Mouse (Mus musculus) Muller cell, postnatal 12 days (primary cell): ENCODE results near the gene Rab15.
"Not testable (repeated sequence)": the region's sequence is repeated elsewhere in the genome, so short reads cannot be mapped to it uniquely, and the experiment has no call there.

Experiments used
- DNase-seq: peaks from one replicate; pipeline ENCODE4 v3.0.0-alpha.2; 2015; ENCODE audit errors: inconsistent ontology term

The Rab15 gene

DNA sequence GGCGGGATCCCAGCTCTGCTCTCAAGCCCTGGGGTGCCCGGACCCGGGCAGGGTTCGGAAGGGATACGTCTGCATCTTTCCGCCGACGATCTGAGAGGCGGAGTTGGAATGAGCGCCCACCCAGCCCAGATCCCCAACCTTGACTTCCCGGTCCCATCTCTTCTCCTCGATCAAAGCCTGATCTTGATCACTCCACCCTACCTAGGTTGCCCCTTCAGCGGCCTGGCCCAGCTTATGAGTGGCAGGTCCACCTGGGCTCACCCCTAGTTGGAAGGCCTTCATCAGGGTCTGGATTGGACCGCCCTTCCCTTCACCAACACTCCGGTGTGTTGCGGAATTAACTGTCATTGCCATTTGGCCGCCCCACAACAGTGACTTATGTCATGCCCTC, at the start of gene Rab15:
Rab15 (minus strand) TSS at position 258 of the 391 bp plus-strand sequence.
- no peak for DNase-seq

DNA sequence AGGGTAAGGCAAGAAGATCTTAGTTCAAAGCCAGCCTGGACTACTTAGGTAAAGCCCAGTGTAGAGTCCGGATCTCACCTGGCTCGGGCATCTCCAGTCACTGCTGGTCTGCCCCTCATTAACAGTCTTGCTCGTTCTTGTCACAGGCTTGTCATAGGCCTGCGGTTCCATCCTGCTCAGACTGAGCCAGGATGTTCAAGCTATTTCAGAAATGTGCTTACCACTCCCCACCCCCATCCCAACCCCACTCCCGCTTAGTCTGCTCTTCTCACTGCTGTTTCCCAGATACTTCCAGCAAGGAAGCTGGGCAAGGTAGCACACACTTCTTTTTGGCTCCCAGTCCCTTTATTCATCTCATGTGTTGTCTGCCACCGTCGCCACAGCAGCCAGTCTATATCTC, 46.9 kb upstream of the Rab15 start:
- DNase-seq: no peak

DNA sequence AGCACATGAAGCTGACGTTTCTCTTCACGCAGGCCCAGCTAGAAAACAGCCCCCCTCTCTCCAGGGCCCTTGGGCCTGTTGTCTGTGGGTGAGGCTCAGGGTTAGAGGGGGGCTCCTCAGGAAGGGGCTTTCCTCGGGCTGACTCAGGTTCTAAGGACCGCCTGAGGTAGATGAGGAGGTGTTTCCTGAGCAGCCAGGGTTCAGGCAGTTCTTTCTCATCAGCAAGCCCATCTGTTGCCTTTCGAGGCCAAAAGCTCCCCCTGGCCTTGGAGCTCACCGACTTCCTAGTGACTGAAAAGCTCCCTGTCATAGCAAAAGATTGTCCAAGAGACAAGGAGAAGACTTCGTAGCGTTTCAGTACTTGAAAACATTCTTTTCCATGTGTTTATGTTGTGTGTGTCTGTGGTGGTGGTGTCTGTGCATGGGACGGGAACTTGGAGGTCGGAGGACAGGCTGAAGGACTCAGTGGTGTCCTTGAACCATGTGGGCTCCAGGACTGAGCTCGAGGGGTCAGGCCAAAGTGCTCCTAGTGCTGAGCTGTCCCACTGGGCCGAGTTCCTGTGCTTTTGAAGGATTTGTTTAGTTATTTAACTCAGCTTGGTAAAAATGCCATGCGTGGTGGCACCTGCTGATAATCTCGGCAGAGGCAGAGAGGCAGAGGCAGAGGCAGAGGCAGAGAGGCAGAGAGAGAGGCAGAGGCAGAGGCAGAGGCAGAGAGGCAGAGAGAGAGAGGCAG, 45.9 kb upstream of the Rab15 start:
- DNase-seq: no peak

DNA sequence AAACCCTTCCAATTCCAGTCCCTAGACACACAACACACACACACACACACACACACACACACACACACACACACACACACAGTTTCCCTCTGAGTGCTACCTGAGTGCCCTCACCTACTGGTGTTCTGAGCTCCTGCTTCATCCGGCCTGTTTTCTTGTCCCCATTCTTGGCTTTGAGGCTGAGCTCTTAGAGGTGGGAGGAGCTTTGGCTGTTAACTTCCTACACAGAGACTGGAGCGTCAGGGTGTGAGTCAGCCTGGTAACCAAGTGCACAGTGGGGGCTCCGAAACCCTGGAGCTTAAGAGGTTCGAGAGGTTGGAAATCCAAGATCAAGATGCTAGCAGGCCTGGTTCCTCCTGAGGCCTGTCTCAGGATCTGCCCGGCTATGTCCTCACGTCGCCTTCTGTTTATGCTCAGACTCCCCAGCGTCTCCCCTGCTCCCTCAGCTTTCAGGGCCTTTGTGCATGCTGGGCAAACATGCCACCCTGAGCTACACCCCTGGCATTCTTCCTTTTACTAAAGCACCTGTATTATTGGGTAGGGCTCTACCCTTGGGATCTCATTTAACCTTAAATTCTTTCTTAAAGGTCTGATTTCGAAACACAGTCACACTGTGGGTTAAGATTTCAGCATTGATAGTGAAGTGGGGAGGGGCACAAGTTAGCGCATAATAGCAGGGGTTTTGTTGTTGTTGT, 45.0 kb upstream of the Rab15 start:
- peak; percentile 36 for DNase-seq

DNA sequence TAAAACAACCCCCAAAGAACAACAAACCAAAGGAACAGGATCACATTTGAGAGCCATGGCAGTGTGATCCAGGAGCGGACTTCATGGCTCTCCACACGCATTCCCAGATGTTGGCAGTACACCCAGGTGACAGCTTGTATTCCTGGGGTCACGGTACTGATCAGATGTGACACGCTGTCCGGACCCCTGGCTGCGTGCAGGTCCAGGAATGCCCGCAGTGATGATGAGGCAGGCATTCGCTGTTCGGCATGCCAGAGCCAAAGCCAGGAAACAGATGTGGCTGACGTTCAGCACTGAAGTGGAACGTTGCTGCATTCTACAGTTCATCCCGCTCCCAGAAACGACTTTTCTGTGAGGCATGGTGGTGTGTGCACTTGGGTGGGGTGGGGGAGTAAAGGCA, 42.6 kb upstream of the Rab15 start:
- no peak for DNase-seq

DNA sequence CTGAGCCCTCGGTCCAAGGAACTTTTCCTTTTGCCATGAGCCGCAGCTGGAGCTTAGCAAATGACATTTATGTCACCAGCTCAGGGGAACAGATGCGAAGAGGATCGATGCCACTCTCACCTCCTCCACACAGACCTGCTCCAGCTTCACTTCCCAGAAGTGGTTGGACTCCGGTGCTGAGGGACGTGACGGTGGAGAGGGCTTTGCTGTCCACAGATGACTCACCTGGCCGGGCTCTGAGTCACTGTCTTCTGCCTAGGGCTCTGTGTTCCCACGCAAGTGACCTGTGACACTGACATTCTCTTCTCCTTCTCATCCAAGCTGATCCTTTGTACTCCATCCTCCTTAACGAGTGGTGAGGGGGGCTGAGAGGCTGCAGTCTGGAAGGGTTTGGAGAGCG, 40.9 kb upstream of the Rab15 start:
- peak; percentile 69 for DNase-seq

DNA sequence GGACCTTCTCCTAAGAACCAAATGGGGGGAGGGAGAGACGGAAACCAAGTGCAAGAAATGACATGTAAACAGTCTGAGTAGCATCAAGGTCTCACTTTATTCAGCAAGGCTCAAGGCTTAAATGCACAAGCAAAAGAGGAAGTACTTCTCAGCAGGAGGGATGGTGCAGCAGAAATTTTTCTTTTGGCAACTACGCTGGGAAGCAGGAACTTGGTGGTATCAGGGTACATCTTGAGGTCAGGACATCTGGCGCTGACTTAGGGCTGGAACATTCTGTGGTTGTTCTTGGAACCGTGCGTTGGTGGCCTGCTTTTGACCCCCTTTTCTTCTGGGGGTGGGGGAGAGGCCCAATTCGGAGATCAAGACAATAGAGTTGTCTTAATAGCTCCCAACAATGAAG, 36.1 kb upstream of the Rab15 start:
- not testable (repeated sequence) for DNase-seq

DNA sequence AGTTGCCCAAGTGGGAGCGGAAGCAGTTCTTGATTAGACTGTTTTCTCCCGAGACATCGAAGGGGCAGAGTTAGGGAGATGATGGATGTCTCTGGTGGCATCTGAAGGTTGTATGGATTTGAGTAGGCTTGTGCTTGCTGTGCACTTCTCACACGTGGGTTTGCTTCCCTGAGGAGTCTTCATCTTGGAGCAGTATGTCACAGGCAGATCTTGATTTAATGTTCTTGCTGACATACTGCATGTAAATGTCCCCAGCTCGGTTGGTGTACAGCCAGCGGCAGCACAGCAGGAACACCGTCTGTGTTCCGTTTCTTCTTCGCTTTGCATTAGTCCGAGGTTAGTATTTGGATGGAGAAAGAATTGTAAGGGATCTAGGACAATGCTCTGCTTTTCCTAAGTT, 34.4 kb upstream of the Rab15 start:
- DNase-seq: no peak

DNA sequence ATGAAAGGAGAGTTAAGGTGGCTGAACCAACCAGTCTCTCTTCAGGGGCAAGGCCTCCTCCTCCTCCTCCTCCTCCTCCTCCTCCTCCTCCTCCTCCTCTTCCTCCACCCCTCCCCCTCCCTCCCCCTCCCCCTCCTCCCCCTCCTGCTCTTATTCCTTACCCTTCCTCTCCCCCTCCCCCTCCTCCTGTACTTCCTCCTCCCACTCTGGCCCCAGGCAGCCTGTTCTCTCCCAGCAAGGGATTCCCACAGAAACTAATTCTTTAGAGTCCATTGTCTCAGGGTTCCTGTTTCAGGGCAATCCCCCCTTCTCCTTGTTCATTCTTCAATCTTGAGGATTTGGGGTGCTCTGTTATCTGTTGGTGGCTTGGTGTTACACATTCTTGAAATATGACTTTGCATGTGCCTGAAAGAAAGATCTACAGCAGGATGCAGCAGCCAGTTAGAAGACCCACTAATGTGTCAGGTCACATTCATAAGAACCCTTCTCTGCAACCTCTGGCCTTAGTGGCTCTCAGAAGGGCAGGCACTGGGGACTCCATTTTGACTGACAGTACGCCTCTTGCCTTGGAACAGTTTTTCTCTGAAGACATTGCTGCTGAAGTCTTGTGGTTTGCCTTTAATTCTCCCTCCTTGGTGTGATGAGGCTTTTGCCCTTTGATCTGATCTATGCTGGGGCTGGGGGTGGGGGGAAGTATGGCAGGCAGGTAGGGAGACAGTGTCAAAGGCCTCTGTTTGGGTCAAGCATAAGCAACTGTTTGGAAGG, 30.9 kb upstream of the Rab15 start:
- DNase-seq: no peak

DNA sequence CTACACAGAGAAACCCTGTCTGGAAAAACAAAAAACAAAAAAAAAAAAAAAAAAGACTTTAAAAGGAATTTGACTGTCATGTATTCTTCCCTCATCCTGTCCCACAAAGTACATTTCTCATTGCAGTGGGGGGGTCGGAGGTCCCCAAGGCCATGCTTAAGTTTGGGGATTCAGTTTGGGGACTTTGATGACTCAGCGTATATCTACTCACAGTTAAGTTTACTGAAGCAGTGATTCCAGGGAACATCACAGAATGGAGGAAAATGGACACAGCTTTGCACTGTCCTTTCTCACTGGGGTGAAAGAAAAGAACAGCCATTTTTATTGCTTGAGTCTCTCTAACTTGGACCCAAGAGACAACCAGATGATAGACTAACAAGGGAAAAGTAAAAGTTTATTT, 29.7 kb upstream of the Rab15 start:
- no peak for DNase-seq

DNA sequence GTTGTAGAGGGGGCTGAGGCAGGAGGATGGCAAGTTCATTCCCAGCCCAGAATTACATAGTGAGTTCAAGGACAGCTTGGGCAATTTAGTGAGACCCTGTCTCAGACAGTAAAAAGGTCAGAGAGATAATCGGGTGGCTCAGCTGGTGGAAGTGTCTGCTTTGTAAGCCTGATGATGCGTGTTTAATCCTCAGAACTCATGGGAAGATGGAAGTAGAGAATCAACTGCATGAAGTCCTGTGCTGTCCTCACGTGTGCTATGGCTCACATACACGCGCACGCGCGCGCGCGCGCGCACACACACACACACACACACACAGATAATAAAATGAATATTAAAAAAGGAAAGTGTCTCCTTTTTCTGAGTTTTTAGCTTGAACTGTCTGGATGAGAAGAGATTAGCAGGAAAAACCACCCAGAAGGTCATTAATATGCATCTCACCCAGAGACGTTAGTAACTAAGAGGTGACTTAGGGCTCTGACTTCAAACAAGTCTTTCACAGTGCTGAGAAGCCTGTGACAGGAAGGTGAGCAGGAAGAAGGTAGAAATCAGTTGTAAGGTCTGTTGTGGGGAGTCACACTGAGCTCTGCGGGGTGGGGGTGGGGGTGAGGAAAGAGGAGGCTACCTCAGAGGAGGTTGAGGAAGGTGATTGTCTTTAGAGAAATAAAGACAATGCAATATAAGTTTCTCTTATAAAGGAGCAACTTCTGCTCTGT, 21.8 kb upstream of the Rab15 start:
- DNase-seq: no peak

DNA sequence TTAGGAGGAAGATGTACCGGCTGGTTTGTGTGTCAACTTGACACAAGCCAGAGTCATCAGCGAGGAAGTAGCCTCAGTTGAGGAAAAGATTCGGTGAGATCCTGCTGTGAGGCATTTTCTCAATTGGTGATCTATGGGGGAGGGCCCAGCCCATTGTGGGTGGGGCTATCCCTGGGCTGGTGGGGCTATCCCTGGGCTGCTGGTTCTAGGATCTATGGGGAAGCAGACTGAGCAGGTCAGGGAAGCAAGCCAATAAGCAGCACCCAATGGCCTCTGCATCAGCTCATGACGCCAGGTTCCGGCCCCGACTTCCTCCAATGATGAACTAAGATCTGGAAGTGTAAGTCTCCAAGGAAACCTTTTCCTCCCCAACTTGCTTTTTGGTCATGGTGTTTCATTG, 17.4 kb upstream of the Rab15 start:
- no peak for DNase-seq

DNA sequence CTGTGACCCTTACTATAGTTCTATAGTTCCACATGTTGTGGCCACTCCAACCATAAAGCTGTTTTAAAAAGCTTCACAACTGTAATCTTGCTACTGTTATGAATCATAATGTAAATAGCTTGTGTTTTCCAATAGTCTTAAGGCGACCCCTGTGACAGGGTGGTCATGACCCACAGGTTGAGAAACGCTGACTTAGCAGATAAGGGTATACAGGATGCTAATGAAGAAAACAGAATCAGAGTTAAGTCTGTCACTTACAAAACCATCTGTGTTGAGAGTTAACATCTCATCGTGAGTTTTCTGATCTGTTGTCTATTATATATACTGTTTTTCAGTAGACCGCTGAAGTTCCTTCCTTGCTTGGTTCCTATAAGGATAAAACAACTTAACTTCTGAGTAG, 16.6 kb upstream of the Rab15 start:
- no peak for DNase-seq

DNA sequence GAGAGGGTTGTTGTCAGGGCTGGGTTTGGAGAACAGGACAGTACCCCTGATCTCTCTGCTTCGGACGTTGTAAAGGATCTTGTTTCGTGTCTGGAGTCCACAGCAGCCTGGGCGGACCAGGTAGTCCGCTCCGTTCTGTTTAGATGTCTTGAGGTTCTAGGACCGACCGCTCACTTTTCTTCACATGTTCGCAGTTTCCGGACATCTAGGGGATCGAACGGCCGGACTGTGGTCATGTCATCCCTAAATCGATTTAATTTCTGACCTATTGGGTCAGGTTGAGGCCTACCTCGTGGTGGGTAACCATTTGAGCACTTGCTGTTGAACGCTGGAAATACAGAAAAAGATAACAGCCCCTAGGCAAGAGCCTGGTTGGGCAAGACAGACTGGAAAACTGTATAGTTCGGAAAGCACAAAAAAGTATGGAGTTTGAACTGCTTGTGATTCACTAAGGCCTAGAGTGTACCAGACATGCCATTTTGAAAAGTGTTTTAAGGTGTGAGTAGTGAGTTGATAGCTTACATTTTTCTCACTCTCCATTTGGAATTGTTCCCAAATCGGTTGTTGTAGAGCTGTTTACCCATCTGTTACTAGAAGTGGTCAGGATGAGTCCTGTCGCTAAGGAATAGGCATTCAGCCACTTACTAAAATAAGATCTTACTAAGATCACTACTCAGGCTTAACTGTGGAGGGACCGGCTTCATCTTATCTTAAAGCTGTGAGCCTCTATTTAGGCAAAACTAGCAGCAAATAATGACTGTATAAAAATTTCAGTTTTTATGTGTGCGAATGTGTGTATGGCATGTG, 15.3 kb upstream of the Rab15 start:
- DNase-seq: no peak

DNA sequence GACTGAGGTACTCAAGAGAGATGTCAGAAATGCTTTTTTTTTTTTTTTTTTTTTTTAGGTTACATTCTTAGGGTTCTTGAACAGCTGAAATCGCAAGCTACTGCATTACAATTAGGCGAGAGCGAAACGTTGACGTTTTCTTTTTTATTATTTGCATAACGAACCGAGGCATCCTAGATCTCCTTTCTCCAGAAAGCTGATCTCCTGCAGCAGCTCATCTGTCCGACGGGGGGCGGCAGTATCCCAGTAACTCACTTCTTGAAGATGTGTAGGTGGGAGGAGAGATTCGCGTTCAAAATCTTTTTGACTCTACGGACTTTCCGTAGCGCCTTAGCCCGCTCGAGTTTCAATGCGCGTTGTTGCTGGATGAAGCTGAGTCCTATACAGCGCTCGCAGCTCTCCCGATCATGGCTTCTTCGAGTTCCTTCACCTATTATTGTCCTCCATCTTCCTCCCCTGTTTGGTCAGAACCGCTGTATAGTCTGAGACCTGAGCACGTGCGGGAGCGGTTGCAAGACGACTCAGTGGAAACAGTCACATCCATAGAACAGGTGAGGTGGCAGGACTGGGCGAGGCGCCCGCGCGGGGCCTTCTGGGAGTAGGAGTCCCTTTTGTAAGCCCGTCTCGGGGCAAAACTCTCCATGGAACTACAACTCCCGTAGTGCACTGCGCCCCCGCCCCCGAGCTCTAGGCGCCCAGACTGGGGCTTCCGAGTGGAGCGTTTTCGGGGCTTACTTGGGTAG, 14.6 kb upstream of the Rab15 start:
- DNase-seq: peak; percentile 100

DNA sequence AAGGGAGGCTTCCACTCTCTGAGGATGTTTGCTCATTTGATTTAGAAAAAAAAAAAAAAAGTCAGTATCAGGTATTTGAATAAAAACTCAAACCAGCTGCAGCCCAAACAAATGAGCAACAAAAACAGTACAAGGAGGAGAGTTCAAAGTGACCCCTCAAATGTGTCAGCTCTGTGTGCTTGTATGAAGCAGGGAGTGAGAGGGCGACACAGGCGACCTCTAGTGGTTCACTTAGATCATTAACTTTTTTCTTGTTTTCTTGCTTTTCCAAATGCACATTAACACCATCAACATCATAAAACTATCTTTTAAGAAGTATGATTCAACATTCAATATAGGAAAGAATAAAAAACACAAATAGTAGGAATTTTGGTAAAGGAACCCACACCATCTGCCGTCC, 10.0 kb upstream of the Rab15 start:
- DNase-seq: no peak

DNA sequence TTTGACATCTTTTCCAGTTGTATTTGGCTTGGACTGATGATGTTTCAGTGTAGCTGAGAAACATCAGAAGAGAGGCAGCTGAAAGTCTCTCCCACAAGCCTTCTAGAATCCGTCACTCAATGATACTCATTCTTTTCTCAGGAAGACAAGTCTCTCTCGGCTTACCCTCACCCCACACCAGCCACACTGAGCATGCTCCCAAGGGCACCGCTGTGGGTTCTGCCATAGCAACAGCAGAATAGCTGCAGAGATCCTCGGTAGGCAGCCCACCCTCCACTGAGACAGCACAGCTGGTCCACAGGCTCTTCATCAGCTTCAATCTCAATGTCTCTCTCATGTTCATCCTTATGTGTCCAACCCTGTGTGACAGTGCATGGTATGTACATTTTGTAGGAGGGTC, 2.6 kb upstream of the Rab15 start:
- no peak for DNase-seq

DNA sequence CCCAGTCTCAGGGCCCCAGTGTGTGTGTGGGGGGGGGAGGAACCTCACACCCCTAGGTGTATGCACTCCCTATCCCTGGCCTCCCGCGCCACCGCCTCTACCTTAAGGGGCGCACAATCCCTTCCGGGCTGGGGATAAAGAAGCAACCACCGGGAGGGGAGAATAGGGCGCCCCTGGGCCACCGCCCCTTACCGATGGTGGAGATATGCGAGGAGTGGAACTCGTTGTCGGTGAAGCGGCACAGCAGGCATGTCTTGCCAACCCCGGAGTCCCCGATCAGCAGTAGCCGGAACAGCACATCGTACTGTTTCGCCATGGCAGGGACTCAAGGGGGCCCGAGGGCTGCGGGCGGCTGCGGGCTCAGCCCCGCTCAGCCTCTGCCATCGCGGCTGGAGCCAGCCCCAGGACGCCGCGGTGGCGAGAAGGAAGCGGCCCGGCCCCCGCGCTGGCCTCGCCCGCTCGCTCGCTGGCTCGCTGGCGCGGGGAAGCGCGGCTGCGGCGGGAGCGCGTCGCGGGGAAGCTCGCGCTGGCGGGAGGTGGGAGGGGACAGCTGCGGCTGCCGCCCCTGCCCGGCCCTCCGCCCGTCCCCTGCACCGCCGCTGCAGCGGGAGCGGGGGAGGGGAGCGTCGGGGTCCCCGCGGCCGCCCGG, 582 bp downstream of the Rab15 start:
- DNase-seq: peak; percentile 58

DNA sequence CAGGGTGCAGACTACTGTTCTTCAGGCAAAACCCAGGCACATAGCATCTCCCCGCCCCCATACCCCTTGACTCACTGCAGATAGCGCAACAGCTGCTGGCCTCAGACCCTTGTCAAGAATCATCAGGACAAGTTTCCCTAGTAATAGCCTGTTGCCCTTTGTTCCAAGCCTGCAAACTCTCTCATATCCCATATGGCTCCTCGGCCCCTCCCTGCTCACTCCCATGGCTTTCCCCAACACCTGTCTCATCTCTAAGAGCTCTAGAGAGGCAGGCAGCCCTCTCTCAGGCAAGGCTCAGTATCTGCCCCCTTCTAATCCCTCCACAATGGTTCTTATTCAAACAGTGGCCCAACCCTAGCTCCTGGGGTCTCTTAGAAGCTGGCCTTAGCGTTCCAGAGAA, 2.1 kb downstream of the Rab15 start:
- DNase-seq: no peak

DNA sequence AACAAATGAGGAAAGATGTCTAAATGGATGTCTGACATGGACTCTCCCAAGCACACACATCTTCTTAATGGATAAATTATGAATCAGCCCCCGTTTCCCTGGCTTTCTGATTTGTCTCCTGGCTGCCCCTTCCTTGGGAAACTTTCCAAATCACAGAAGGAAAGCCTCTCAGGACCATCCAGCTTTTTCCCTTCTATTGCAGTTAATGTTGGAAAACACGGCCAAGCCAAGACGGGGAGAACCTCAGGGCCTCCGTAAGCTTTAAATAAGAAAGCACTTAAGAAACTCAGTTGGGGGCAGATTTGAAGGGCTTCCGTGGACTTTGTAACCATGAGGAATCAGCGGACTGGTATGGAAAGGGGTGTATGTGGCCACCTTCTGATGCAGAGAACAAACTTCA, 2.9 kb downstream of the Rab15 start:
- DNase-seq: no peak
